Mouse (Mus musculus): ENCODE results near the gene Gemin4.

- TF ChIP-seq CTCF (IDR thresholded peaks at IDR 0.05; ENCODE audit: extremely low read depth, insufficient read depth, insufficient read length, insufficient replicate concordance), result no peak
- TF ChIP-seq POLR2A (IDR thresholded peaks at IDR 0.05; ENCODE audit: low read depth, low read length), result no peak
These were observed 43.0 kb upstream of the Gemin4 start for GRCm38 (mm10) chr11:76260208-76261050.

Measured in spleen, adult 2 months (tissue).